Mouse (Mus musculus) Muller cell, postnatal 12 days (primary cell): ENCODE measurements around the gene Abcb4.
"Not testable (repeated sequence)": the region's sequence is repeated elsewhere in the genome, so short reads cannot be mapped to it uniquely, and the experiment has no call there.

Source experiments
- DNase-seq: peaks from one replicate; pipeline ENCODE4 v3.0.0-alpha.2; 2015; ENCODE audit errors: inconsistent ontology term

The Abcb4 gene

DNA sequence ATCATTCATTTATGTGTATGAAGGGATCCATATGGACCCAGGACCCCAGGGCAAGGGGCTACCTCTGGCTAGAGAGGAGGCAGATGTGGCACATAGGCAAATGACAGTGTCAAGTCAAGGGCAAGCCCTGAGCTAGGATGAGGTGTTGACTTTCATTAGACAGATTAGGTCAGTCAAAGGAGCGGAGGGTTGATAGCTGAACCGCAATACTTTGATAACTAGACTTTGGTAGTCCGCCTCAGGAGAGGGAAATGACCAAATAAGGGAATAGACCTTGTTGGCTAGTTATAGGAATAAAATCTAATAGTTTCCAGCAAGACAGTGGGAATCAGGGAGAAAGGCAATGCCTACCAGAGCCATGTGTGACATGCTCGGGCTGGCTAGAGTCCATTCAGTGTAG, 105.6 kb downstream of the Abcb4 start:
- DNase-seq, result no peak

- not testable (repeated sequence) for DNase-seq
Measured at GRCm38 (mm10) chr5:9000006-9000405, 106.5 kb downstream of the Abcb4 start.

DNA sequence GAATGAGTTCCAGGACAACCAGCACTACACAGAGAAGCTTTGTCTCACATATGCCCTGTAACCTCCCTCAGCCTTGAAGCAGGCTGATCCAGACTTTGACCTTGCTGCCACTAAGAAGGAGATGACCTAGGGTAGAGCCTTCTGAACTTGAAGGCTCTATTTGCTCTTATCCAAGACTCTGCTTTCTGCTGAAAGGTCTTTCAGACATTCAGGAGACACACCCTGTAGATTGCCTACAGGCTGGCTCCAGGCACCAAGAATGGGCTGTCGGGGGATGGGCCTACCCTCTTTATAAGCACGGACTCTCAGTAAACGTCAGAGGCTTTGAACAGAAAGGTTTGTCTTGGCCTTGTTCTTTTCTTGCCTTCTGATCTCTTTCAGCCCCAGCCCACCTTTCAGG, 113.1 kb downstream of the Abcb4 start:
- not testable (repeated sequence) for DNase-seq
